Mouse (Mus musculus): ENCODE data around the gene Aqp1. TPM values are rescaled to one million over a fixed set of nuclear protein-coding genes. Genes with fewer than 3 reads are reported as not detected.

Gene Aqp1
- total RNA-seq (2023), result 10 to 100 TPM; 19.5 to 76.9 TPM

DNA sequence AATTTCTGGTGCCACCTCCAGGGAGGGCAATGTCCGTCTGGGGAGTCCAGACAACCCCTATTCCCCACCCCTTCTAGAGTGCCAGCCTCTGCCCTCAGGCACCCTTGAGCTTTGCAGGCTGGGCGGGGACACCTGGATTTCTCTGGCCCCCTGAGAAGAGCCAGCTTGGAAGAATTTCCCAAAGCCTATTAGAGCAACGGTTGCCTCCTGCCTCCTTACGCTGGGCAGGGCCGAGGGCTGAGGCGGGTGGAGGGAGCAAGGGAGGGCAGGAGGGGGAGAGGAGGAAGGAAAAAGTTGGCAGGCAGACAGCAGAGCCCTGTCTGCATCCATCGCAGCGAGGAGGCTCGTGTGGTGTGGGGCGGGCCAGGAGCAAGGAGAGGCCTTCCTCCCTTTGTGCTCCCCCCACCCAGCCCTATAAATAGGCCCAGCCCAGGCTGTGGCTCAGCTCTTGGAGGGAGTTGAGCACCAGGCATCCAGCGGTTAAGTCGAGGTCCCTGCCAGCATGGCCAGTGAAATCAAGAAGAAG is at the start of gene Aqp1:
Gene Aqp1 (plus strand): TSS at position 444 of the 526 bp plus-strand sequence.

DNA sequence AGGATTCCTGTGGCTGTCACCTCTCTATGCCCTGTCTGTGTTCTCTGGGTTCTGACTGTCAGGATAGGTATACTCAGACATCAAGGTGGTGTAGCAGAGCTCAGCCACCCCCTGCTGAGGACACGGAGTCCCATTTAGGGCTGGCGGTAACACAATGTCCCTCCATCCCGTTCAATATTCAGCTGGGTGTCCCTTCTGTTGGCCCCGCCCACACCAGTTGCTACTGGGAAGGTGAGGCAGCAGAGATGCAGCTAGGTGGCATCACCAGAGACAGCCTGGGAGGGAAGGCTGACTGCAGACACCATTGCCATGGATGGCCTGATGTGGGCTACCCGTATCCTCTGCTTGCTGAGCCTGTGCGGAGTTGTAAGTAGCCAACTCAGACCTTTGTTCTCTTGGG is 39.8 kb downstream of the Aqp1 start, which contains the start of gene Ghrhr:
Gene Ghrhr (plus strand): TSS at position 220 of the 400 bp plus-strand sequence.

Other genes with a start within 250 kb of the Aqp1 start
- gene Crhr2, start 203.4 kb upstream of the Aqp1 start, total RNA-seq (2023), result not detected
- gene Inmt, start 161.4 kb upstream of the Aqp1 start, total RNA-seq (2023), result not detected
- gene Mindy4, start 133.0 kb upstream of the Aqp1 start, total RNA-seq (2023), result 1 to 10 TPM in 1 of 2 experiments, under 1 TPM in 1; 0.42 to 1.2 TPM
- not detected for gene Ghrhr, start 39.9 kb downstream of the Aqp1 start, total RNA-seq (2023)
- under 1 TPM in 1 of 2 experiments, not detected in 1; 0.31 TPM for gene Adcyap1r1, start 115.5 kb downstream of the Aqp1 start, total RNA-seq (2023)